Mouse (Mus musculus): ENCODE results near the gene Samd13.

The Samd13 gene

GRCm38 (mm10) chr3:146661907-146662306 lies 23.5 kb downstream of the Samd13 start:
- no peak for DNase-seq (ENCODE audit: low spot score)

GRCm38 (mm10) chr3:146661001-146661400 lies 24.4 kb downstream of the Samd13 start:
- DNase-seq (ENCODE audit: low spot score): no peak

- DNase-seq (ENCODE audit: low spot score): no peak
Measured at GRCm38 (mm10) chr3:146659321-146659720, 26.1 kb downstream of the Samd13 start.

- no peak for DNase-seq (ENCODE audit: low spot score)
Measured at GRCm38 (mm10) chr3:146658061-146658639, 27.2 kb downstream of the Samd13 start.

- DNase-seq (ENCODE audit: low spot score): no peak
Measured at GRCm38 (mm10) chr3:146657433-146657832, 28.0 kb downstream of the Samd13 start.

GRCm38 (mm10) chr3:146655111-146655577 lies 30.2 kb downstream of the Samd13 start:
- no peak for DNase-seq (ENCODE audit: low spot score)

- no peak for DNase-seq (ENCODE audit: low spot score)
Measured at GRCm38 (mm10) chr3:146653692-146654091, 31.7 kb downstream of the Samd13 start.

GRCm38 (mm10) chr3:146652431-146652830 lies 33.0 kb downstream of the Samd13 start:
- DNase-seq (ENCODE audit: low spot score): no peak

- DNase-seq (ENCODE audit: low spot score): no peak
Measured at GRCm38 (mm10) chr3:146651217-146651616, 34.2 kb downstream of the Samd13 start, which contains the start of gene 4930503B20Rik. 4930503B20Rik (minus strand) TSS chr3:146651317.

- DNase-seq (ENCODE audit: low spot score): no peak
Measured at GRCm38 (mm10) chr3:146650716-146651115, 34.7 kb downstream of the Samd13 start.

- no peak for DNase-seq (ENCODE audit: low spot score)
Measured at GRCm38 (mm10) chr3:146649311-146649894, 36.0 kb downstream of the Samd13 start.

- DNase-seq (ENCODE audit: low spot score): no peak
Measured at GRCm38 (mm10) chr3:146641818-146642427, 43.5 kb downstream of the Samd13 start.

- no peak for DNase-seq (ENCODE audit: low spot score)
Measured at GRCm38 (mm10) chr3:146632506-146632905, 52.9 kb downstream of the Samd13 start.

GRCm38 (mm10) chr3:146628227-146628982 lies 57.0 kb downstream of the Samd13 start:
- DNase-seq (ENCODE audit: low spot score): no peak

- no peak for DNase-seq (ENCODE audit: low spot score)
Measured at GRCm38 (mm10) chr3:146625766-146626165, 59.6 kb downstream of the Samd13 start.

- DNase-seq (ENCODE audit: low spot score): no peak
Measured at GRCm38 (mm10) chr3:146621966-146622365, 63.4 kb downstream of the Samd13 start.

- DNase-seq (ENCODE audit: low spot score): no peak
Measured at GRCm38 (mm10) chr3:146620555-146621249, 64.7 kb downstream of the Samd13 start.

GRCm38 (mm10) chr3:146620101-146620500 lies 65.3 kb downstream of the Samd13 start:
- DNase-seq (ENCODE audit: low spot score): no peak

- DNase-seq (ENCODE audit: low spot score): no peak
Measured at GRCm38 (mm10) chr3:146618357-146618756, 67.0 kb downstream of the Samd13 start.

GRCm38 (mm10) chr3:146617946-146618345 lies 67.4 kb downstream of the Samd13 start:
- DNase-seq (ENCODE audit: low spot score): no peak

GRCm38 (mm10) chr3:146616533-146617283 lies 68.7 kb downstream of the Samd13 start:
- DNase-seq (ENCODE audit: low spot score): no peak

Measured in ovary, postnatal 14 days (tissue).